Mouse (Mus musculus) MEL (cell line): ENCODE data around the gene Slc22a21. TPM values are rescaled to one million over a fixed set of nuclear protein-coding genes. Genes with fewer than 3 reads are reported as not detected.

ENCODE experiments used
- DNase-seq: peaks from one replicate; pipeline ENCODE4 v3.0.0; 2011; ENCODE audit warnings: low read depth, low spot score
- H3K27ac ChIP-seq: 2 replicates; pipeline ENCODE4 v1.5.1; 2012; ENCODE audit warnings: low read depth, mild to moderate bottlenecking, control low read depth, low read length, moderate library complexity; ENCODE audit not compliant: control insufficient read depth
- H3K27me3 ChIP-seq, 2 experiments: fragments of 150-350 bp in 1 of 2; sonication (generic) in 1 of 2; 2 replicates each; pipeline ENCODE4 v1.6.1; 2012; ENCODE audit warnings: low read length in 2 of 2, mild to moderate bottlenecking in 2 of 2, improper control_type of control experiment in 1 of 2, moderate library complexity in 1 of 2; ENCODE audit not compliant: insufficient read depth in 2 of 2, control insufficient read depth in 1 of 2
- H3K36me3 ChIP-seq, 2 experiments: 2 replicates each; pipeline ENCODE4 v1.6.1; 2012 to 2014; ENCODE audit warnings: low read length in 2 of 2, improper control_type of control experiment in 1 of 2, inconsistent platforms in 1 of 2, mild to moderate bottlenecking in 1 of 2; ENCODE audit not compliant: insufficient read depth in 2 of 2, control insufficient read depth in 1 of 2
- H3K4me1 ChIP-seq, 2 experiments: fragments of 150-350 bp in 1 of 2; sonication (generic) in 1 of 2; 2 replicates each; pipeline ENCODE4 v1.6.1; 2012; ENCODE audit warnings: low read length in 2 of 2, improper control_type of control experiment in 1 of 2, mild to moderate bottlenecking in 1 of 2; ENCODE audit not compliant: insufficient read depth in 2 of 2, control insufficient read depth in 1 of 2
- H3K4me3 ChIP-seq, 2 experiments: fragments of 150-350 bp in 1 of 2; sonication (generic) in 1 of 2; 2 replicates each; pipeline ENCODE4 v1.5.1; 2012; ENCODE audit warnings: low read depth in 2 of 2, low read length in 2 of 2, mild to moderate bottlenecking in 2 of 2, moderate library complexity in 2 of 2, control low read depth in 1 of 2, improper control_type of control experiment in 1 of 2; ENCODE audit not compliant: control insufficient read depth in 1 of 2, insufficient read depth in 1 of 2
- H3K79me2 ChIP-seq: 2 replicates; pipeline ENCODE4 v1.6.1; 2012; ENCODE audit warnings: mild to moderate bottlenecking, low read length, moderate library complexity; ENCODE audit not compliant: control insufficient read depth, poor library complexity, insufficient read depth
- H3K9ac ChIP-seq: 2 replicates; pipeline ENCODE4 v1.6.1; 2012; ENCODE audit warnings: low read depth, mild to moderate bottlenecking, control low read depth, low read length, moderate library complexity; ENCODE audit not compliant: control insufficient read depth, poor library complexity, severe bottlenecking
- H3K9me3 ChIP-seq: fragments of 150-350 bp; sonication (generic); replicated peaks from 2 replicates; pipeline ENCODE4 v1.6.1; 2012; ENCODE audit warnings: mild to moderate bottlenecking, low read length, improper control_type of control experiment, moderate library complexity; ENCODE audit not compliant: insufficient read depth
- CHD1 ChIP-seq: IDR thresholded peaks from 2 replicates; pipeline ENCODE4 v1.6.1; 2012; ENCODE audit warnings: low read depth, mild to moderate bottlenecking, inconsistent platforms, low read length, improper control_type of control experiment
- CHD2 ChIP-seq: IDR thresholded peaks from 2 replicates; pipeline ENCODE4 v1.6.1; 2011; ENCODE audit warnings: low read length, improper control_type of control experiment
- EP300 ChIP-seq, 2 experiments: IDR thresholded peaks; 2 replicates each; pipeline ENCODE4 v1.6.1; 2011; ENCODE audit warnings: improper control_type of control experiment in 2 of 2, low read length in 2 of 2, low read depth in 1 of 2, mild to moderate bottlenecking in 1 of 2
- ETS1 ChIP-seq: IDR thresholded peaks from 2 replicates; pipeline ENCODE4 v1.6.1; 2012; ENCODE audit warnings: low read depth, mild to moderate bottlenecking, inconsistent platforms, low read length, improper control_type of control experiment, moderate library complexity
- GABPA ChIP-seq: IDR thresholded peaks from 2 replicates; pipeline ENCODE4 v1.6.1; 2012; ENCODE audit warnings: low read depth, mild to moderate bottlenecking, inconsistent platforms, low read length, improper control_type of control experiment, moderate library complexity
- HCFC1 ChIP-seq: IDR thresholded peaks from 2 replicates; pipeline ENCODE4 v1.6.1; 2012; ENCODE audit warnings: low read depth, mild to moderate bottlenecking, inconsistent platforms, low read length, improper control_type of control experiment, moderate library complexity
- KAT2A ChIP-seq: conservative IDR thresholded peaks from 2 replicates; pipeline ENCODE4 v1.6.1; 2012; ENCODE audit warnings: low read depth, low read length, improper control_type of control experiment, inconsistent platforms
- MAFK ChIP-seq: IDR thresholded peaks from 2 replicates; pipeline ENCODE4 v1.6.1; 2011; ENCODE audit warnings: low read depth, mild to moderate bottlenecking, low read length, improper control_type of control experiment, borderline replicate concordance
- MAX ChIP-seq: IDR thresholded peaks from 2 replicates; pipeline ENCODE4 v1.6.1; 2011; ENCODE audit warnings: low read length, improper control_type of control experiment
- MEF2A ChIP-seq: IDR thresholded peaks from 2 replicates; pipeline ENCODE4 v1.6.1; 2014; ENCODE audit warnings: low read depth, mild to moderate bottlenecking, inconsistent platforms, low read length, improper control_type of control experiment; ENCODE audit not compliant: poor library complexity, insufficient replicate concordance, severe bottlenecking; ENCODE audit errors: extremely low read depth
- MXI1 ChIP-seq: IDR thresholded peaks from 2 replicates; pipeline ENCODE4 v1.6.1; 2011; ENCODE audit warnings: mild to moderate bottlenecking, low read depth, low read length, improper control_type of control experiment
- MYC ChIP-seq: IDR thresholded peaks from 2 replicates; pipeline ENCODE4 v1.6.1; 2011; ENCODE audit warnings: low read depth, mild to moderate bottlenecking, low read length, improper control_type of control experiment, moderate library complexity
- NELFE ChIP-seq: IDR thresholded peaks from 2 replicates; pipeline ENCODE4 v1.6.1; 2011; ENCODE audit warnings: low read depth, low read length, improper control_type of control experiment
- NRF1 ChIP-seq: IDR thresholded peaks from 2 replicates; pipeline ENCODE4 v1.6.1; 2014; ENCODE audit warnings: low read depth, mild to moderate bottlenecking, inconsistent platforms, low read length, improper control_type of control experiment, moderate library complexity; ENCODE audit not compliant: poor library complexity, insufficient read depth, severe bottlenecking
- POLR2A ChIP-seq, 2 experiments: IDR thresholded peaks; 2 replicates each; pipeline ENCODE4 v1.6.1; 2011 to 2012; ENCODE audit warnings: low read length in 2 of 2, mild to moderate bottlenecking in 2 of 2, control low read depth in 1 of 2, improper control_type of control experiment in 1 of 2, low read depth in 1 of 2, moderate library complexity in 1 of 2; ENCODE audit not compliant: control insufficient read depth in 1 of 2, insufficient read depth in 1 of 2, poor library complexity in 1 of 2
- POLR2AphosphoS2 ChIP-seq: IDR thresholded peaks from 2 replicates; pipeline ENCODE4 v1.6.1; 2011; ENCODE audit warnings: low read length, improper control_type of control experiment
- POLR2AphosphoS5 ChIP-seq: IDR thresholded peaks from 2 replicates; pipeline ENCODE4 v1.6.1; 2012; ENCODE audit warnings: low read depth, borderline replicate concordance, mild to moderate bottlenecking, inconsistent platforms, low read length, moderate library complexity, mixed read lengths
- SIN3A ChIP-seq: IDR thresholded peaks from 2 replicates; pipeline ENCODE4 v1.6.1; 2012; ENCODE audit warnings: low read length, improper control_type of control experiment, inconsistent platforms
- SMC3 ChIP-seq: IDR thresholded peaks from 2 replicates; pipeline ENCODE4 v1.6.1; 2011; ENCODE audit warnings: low read depth, low read length, improper control_type of control experiment
- TBP ChIP-seq: IDR thresholded peaks from 2 replicates; pipeline ENCODE4 v1.8.0; 2011; ENCODE audit warnings: low read depth, low read length, improper control_type of control experiment
- TCF12 ChIP-seq: IDR thresholded peaks from 2 replicates; pipeline ENCODE4 v1.6.1; 2014; ENCODE audit warnings: low read depth, mild to moderate bottlenecking, inconsistent platforms, low read length, improper control_type of control experiment, moderate library complexity
- UBTF ChIP-seq: IDR thresholded peaks from 2 replicates; pipeline ENCODE4 v1.6.1; 2012; ENCODE audit warnings: low read depth, mild to moderate bottlenecking, inconsistent platforms, low read length, improper control_type of control experiment, moderate library complexity, borderline replicate concordance; ENCODE audit not compliant: insufficient read depth
- USF2 ChIP-seq, 2 experiments: IDR thresholded peaks; 2 replicates each; pipeline ENCODE4 v1.6.1; 2011 to 2012; ENCODE audit warnings: improper control_type of control experiment in 2 of 2, low read length in 2 of 2, borderline replicate concordance in 1 of 2, inconsistent platforms in 1 of 2, low read depth in 1 of 2, mild to moderate bottlenecking in 1 of 2; ENCODE audit not compliant: insufficient read depth in 1 of 2
- ZC3H11A ChIP-seq: IDR thresholded peaks from 2 replicates; pipeline ENCODE4 v1.6.1; 2012; ENCODE audit warnings: low read depth, mild to moderate bottlenecking, inconsistent platforms, low read length, improper control_type of control experiment
- ZMIZ1 ChIP-seq: IDR thresholded peaks from 2 replicates; pipeline ENCODE4 v1.6.1; 2012; ENCODE audit warnings: low read depth, mild to moderate bottlenecking, inconsistent platforms, low read length, improper control_type of control experiment, moderate library complexity
- polyA plus RNA-seq, 2 experiments: library from polyadenylated mRNA; stranded (reverse) in 1 of 2; unstranded in 1 of 2; fragments of >175 nt in 1 of 2; fragments of >200 nt in 1 of 2; gene quantifications; 2 replicates each; pipeline versions ENCODE4 v1.2.1 to v1.2.4; 2012; ENCODE audit warnings: low replicate concordance in 2 of 2, low read depth in 1 of 2; ENCODE audit not compliant: insufficient read length in 2 of 2, insufficient read depth in 1 of 2, missing spikeins in 1 of 2
- total RNA-seq: library from RNA; depleted of rRNA; stranded (reverse); fragments of 300-350 nt; gene quantifications from 2 replicates; pipeline ENCODE4 v1.2.3, GENCODE M21; 2012

Slc22a21 gene
- total and polyA plus RNA-seq, 3 experiments = 4.7 to 6.9 TPM; not detected in 1

DNA sequence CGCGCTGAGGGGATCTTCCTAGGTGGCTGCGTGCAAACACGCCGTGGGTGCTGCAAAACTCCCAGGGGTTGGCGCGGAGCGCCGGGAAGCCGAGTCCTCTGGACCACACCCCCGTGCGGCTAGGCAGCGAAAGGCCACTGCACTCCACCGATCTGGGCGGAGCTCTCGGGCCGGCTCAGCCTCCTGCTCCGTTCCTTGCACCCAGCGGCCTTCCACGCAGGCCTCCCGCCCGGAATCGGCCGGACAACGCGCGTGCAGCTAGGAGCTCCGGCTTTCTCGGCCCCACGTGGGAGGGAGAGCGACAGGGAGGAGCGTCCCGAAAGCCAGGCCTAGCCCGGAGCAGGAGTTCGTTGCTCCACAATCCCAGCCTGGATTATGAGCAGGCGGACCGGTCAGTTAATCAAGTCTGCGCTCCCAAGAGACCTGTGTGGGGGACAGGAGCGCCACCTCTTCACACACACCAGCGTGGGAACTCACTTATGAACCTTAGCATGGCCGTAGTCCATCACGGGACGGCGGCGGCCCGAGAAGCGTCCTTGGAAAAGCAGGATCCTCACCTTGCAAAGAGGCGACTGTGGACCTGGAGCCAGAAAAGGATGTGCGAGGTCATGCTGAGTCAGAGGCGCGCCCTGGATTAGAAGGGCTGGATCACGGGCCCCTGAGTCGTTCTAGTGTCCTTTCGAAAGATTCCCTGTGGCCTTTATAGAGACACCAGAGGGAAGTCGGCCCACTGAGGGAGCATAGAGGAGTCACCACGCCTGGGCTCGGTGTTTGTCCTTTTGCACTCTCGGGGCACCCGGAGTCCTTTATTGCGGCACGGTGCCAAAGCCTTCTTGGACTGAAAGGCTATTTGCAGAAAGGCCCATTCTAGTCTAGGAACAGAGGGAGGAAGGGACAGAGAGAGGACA lies 48.2 kb upstream of the Slc22a21 start, which contains the start of gene Slc22a4:
Gene Slc22a4 (minus strand): TSS at position 47 of the 908 bp plus-strand sequence.
- Histone ChIP-seq H3K36me3 (peaks cover 0 to 33% of the 10 kb centered on the region in 2 experiments; a peak in 2 of 4 replicates), H3K9me3 (no peaks in the 10 kb centered on the region), H3K27me3 (no peaks in the 10 kb centered on the region), H3K27ac (peak within 1 kb of the TSS; percentile 60), H3K9ac (peak within 1 kb of the TSS; percentile 74), H3K79me2 (peaks cover 3% of the 10 kb centered on the region; the same call in 1 of the 2 replicates), H3K4me1 (peaks cover 29 to 39% of the 10 kb centered on the region in 2 experiments), H3K4me3 (peak within 1 kb of the TSS; percentile 65 to 93)
- 0 out of 2 replicates have a peak, but pooled peaks have one; percentile 84 for TF ChIP-seq UBTF
- no peak for TF ChIP-seq ZC3H11A
- TF ChIP-seq MAFK = no peak
- TF ChIP-seq TBP = peak; percentile 50; the same call in 1 of the 2 replicates
- TF ChIP-seq POLR2AphosphoS2 = peak; percentile 33; the same call in 1 of the 2 replicates
- TF ChIP-seq USF2 (IDR thresholded peaks at IDR 0.05; ENCODE audit: borderline replicate concordance in 1 of 2, insufficient read depth in 1 of 2, low read depth in 1 of 2, low read length in 2 of 2) = no peak
- peak; percentile 56 for TF ChIP-seq NELFE
- TF ChIP-seq POLR2A (IDR thresholded peaks at IDR 0.05; ENCODE audit: control insufficient read depth in 1 of 2, insufficient read depth in 1 of 2, low read depth in 1 of 2, low read length in 2 of 2, poor library complexity in 1 of 2) = peak in 1 of 2 experiments; percentile 33; a peak in 1 of 4 replicates
- peak; percentile 41; the same call in 1 of the 2 replicates for TF ChIP-seq ETS1
- no peak; a peak in 1 of 4 replicates for TF ChIP-seq EP300 (IDR thresholded peaks at IDR 0.05; ENCODE audit: low read depth in 1 of 2, low read length in 2 of 2)
- peak; percentile 49; the same call in 1 of the 2 replicates for TF ChIP-seq MAX
- TF ChIP-seq CHD1 = no peak
- no peak for TF ChIP-seq NRF1
- peak; percentile 62 for TF ChIP-seq SIN3A
- TF ChIP-seq CHD2 = no peak
- peak; percentile 20; the same call in 1 of the 2 replicates for TF ChIP-seq HCFC1
- no peak; the same call in 1 of the 2 replicates for TF ChIP-seq KAT2A
- TF ChIP-seq TCF12 = 0 out of 2 replicates have a peak, but pooled peaks have one; percentile 19
- no peak for TF ChIP-seq ZMIZ1
- TF ChIP-seq MYC = no peak
- no peak for TF ChIP-seq SMC3
- peak; percentile 40; the same call in 1 of the 2 replicates for TF ChIP-seq MXI1
- no peak for TF ChIP-seq MEF2A
- no peak for TF ChIP-seq GABPA
- no peak for TF ChIP-seq POLR2AphosphoS5
- DNase-seq = peak; percentile 77
